Mouse (Mus musculus) heart, embryonic 16.5 days (tissue): ENCODE measurements around the gene Myzap. TPM values are rescaled to one million over a fixed set of nuclear protein-coding genes. Genes with fewer than 3 reads are reported as not detected.
"Not testable (repeated sequence)": the region's sequence is repeated elsewhere in the genome, so short reads cannot be mapped to it uniquely, and the experiment has no call there.

Experiments
- ATAC-seq: fragments of 200-750 bp; cut with Nextera tagmentation; replicated peaks from 2 replicates; pipeline ENCODE4 v1.8.0; 2017; ENCODE audit warnings: moderate number of reproducible peaks; ENCODE audit not compliant: insufficient read depth, low FRiP score; ENCODE audit errors: extremely low read depth
- H3K27ac ChIP-seq: fragments of 300-500 bp; sonication (generic); 2 replicates; pipeline ENCODE4 v1.5.1; 2014; ENCODE audit warnings: mild to moderate bottlenecking, low read length, control low read depth, moderate library complexity
- H3K27me3 ChIP-seq: fragments of 300-500 bp; sonication (generic); 2 replicates; pipeline ENCODE4 v1.6.1; 2014; ENCODE audit warnings: low read length, mixed read lengths; ENCODE audit not compliant: control insufficient read depth, insufficient read depth
- H3K36me3 ChIP-seq: fragments of 300-500 bp; sonication (generic); 2 replicates; pipeline ENCODE4 v1.6.1; 2014; ENCODE audit not compliant: control insufficient read depth, insufficient read depth
- H3K4me1 ChIP-seq: fragments of 300-500 bp; sonication (generic); 2 replicates; pipeline ENCODE4 v1.6.1; 2014; ENCODE audit warnings: low read length, mixed read lengths; ENCODE audit not compliant: control insufficient read depth, insufficient read depth
- H3K4me2 ChIP-seq: fragments of 300-500 bp; sonication (generic); 2 replicates; pipeline ENCODE4 v1.6.1; 2014; ENCODE audit warnings: low read depth, mild to moderate bottlenecking, control low read depth, low read length
- H3K4me3 ChIP-seq: fragments of 300-500 bp; sonication (generic); 2 replicates; pipeline ENCODE4 v1.5.1; 2014; ENCODE audit warnings: mild to moderate bottlenecking, control low read depth, low read length
- H3K9ac ChIP-seq: fragments of 300-500 bp; sonication (generic); 2 replicates; pipeline ENCODE4 v1.6.1; 2014; ENCODE audit warnings: low read length, control low read depth
- H3K9me3 ChIP-seq: fragments of 300-500 bp; sonication (generic); replicated peaks from 2 replicates; pipeline ENCODE4 v1.6.1; 2016; ENCODE audit warnings: low read length; ENCODE audit not compliant: control insufficient read depth
- WGBS: fragments of 180-500 bp; shearing (Covaris S2); extraction: QIAGEN DNeasy Blood & Tissue Kit; methylation state at CpG from one replicate; pipeline ENCODE4 v1.1.7; 2014; 5-methylcytosine and 5-hydroxymethylcytosine counted together
- polyA plus RNA-seq: library from polyadenylated mRNA; unstranded; fragments of >200 nt; fragmentation: Nextera tagmentation; extraction: Ambion mirVana; gene quantifications from 2 replicates; pipeline ENCODE4 v1.2.1, GENCODE M21; 2015

Myzap gene
- polyA plus RNA-seq, 1 experiment from 2014 or later: 183 TPM

DNA sequence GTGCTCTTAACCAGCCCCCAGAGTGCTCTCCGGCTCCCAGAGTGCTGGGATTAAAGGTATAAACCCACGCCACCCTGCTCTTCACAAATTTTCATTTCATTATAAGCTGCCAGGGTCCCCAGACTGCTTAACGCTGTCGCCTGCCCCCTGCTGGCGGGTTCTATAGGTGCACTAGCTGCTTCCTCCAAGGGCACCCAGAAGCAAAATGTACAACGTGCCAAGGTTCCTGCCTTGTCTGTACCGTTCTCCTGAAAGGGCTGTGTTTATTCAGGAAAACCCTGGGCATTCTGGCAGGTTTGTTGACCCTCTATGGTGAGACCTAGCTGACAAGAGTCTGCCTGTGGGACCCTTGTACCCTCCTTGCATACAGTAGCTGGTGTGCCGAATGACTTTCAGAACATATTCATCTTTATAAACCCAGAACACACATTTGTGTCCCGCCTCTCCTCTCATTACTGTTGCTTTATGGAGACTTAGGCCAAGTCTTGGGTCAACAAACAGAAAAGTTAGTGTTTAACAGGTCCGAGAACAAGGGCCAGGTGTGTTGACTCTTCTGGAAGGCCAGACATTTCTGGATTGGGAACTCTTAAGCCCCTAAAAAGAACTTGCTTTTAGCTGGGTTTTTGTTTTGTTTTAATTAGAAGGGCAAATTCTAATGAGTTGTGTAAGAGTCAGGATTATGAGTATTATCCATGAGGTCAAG, 32.8 kb upstream of the Myzap start:
- no peak overlapping the region for H3K4me2 ChIP-seq
- WGBS: 47% methylated on average over 10 of the region's 10 CpGs
- H3K9me3 ChIP-seq: no peaks in the 10 kb centered on the region
- H3K9ac ChIP-seq: no peak overlapping the region
- no peak overlapping the region for H3K4me3 ChIP-seq
- H3K36me3 ChIP-seq: 0 out of 2 replicates have a peak, but pooled peaks cover 2% of the 10 kb centered on the region
- H3K27ac ChIP-seq: no peak overlapping the region
- no peaks in the 10 kb centered on the region for H3K27me3 ChIP-seq
- peaks cover 27% of the 10 kb centered on the region for H3K4me1 ChIP-seq
- no peak for ATAC-seq

DNA sequence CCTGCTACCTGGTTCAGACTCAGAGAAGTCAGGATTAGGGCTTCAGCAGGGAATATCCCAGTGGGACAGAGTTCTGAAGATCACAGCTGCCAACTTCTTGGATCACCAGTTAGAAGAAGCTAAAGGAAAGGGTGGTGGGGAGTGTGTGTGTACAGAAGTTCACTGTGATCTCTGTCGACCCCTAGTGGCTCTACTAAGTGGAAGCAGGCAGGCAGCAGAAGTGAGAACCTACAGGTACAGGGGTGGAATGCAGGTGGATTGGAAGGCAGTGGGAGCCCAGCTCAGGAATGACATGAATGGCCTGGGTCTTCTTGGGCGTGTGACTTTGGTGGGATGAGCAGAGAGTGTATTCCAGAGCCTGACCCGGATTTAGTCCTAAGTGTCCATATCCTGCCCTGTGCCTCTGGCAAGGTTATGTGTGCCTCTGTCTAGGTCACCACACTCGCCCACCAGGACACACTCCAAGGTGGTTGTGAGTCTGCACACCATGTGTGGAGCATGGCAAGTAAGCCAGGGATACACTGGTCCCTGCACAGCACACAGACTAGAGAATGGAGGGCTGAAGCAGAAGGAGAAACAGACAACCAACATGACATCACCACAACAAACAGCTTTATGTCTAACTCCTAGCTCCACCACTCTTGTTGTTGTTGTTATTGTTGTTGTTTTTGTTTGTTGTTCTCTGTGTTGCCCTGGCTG, 31.9 kb upstream of the Myzap start:
- H3K9ac ChIP-seq: no peak overlapping the region
- H3K36me3 ChIP-seq: no peaks in the 10 kb centered on the region
- H3K27me3 ChIP-seq: no peaks in the 10 kb centered on the region
- no peak overlapping the region for H3K27ac ChIP-seq
- H3K4me2 ChIP-seq: no peak overlapping the region
- 36% methylated on average over 4 of the region's 4 CpGs for WGBS
- H3K4me1 ChIP-seq: peaks cover 25% of the 10 kb centered on the region
- no peaks in the 10 kb centered on the region for H3K9me3 ChIP-seq
- peak; percentile 53; the same call in 1 of the 2 replicates for ATAC-seq
- no peak overlapping the region for H3K4me3 ChIP-seq

DNA sequence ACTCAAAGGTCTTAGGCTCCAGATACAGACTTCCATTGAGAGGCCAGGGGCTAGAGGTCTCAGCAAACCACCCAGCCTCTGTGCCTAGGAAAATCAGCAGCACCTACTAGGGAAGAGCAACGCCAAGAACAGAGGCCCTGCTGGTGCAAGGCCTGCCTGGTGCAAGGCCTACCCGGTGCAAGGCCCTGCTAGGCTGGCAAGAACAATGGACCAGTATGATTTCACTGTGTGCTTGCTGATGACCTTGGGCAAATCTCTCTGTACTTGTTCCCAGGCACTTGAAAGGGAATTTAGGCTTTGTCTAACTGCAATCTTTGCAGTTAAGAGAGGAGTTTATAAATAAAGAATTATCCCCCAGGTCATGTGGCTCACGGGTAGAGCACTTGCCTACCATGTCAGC, 30.4 kb upstream of the Myzap start:
- H3K4me2 ChIP-seq: no peak overlapping the region
- H3K4me3 ChIP-seq: no peak overlapping the region
- ATAC-seq: peak; percentile 28; the same call in 1 of the 2 replicates
- H3K9ac ChIP-seq: peak overlapping the region; percentile 42; the same call in 1 of the 2 replicates
- no peaks in the 10 kb centered on the region for H3K27me3 ChIP-seq
- 44% methylated on average over 3 of the region's 3 CpGs for WGBS
- peak overlapping the region; percentile 72 for H3K27ac ChIP-seq
- H3K4me1 ChIP-seq: peaks cover 21% of the 10 kb centered on the region
- no peaks in the 10 kb centered on the region for H3K36me3 ChIP-seq
- no peaks in the 10 kb centered on the region for H3K9me3 ChIP-seq

DNA sequence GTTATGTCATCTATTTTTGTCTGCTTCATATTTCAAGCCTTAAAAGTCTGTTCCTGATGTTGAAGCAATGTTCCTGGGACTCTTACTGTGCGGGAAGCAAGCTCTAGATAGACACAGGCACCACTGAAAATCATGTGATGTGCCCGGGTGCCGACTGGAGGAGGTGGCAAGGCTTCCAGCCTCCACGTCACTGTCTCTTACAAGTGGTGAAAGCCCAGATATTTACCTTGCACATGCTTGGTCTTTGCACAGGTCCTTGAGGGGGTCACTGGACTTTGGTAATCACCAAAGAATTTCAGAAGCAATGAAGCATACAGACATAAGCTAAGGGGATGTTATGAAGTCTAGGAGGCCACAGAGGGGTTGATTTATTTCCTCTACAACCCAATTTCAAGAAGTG, 29.8 kb upstream of the Myzap start:
- 40% methylated on average over 4 of the region's 4 CpGs for WGBS
- peak overlapping the region; percentile 72 for H3K27ac ChIP-seq
- H3K27me3 ChIP-seq: no peaks in the 10 kb centered on the region
- no peak overlapping the region for H3K9ac ChIP-seq
- no peak overlapping the region for H3K4me2 ChIP-seq
- ATAC-seq: no peak
- H3K36me3 ChIP-seq: no peaks in the 10 kb centered on the region
- no peaks in the 10 kb centered on the region for H3K9me3 ChIP-seq
- peaks cover 21% of the 10 kb centered on the region for H3K4me1 ChIP-seq
- no peak overlapping the region for H3K4me3 ChIP-seq

DNA sequence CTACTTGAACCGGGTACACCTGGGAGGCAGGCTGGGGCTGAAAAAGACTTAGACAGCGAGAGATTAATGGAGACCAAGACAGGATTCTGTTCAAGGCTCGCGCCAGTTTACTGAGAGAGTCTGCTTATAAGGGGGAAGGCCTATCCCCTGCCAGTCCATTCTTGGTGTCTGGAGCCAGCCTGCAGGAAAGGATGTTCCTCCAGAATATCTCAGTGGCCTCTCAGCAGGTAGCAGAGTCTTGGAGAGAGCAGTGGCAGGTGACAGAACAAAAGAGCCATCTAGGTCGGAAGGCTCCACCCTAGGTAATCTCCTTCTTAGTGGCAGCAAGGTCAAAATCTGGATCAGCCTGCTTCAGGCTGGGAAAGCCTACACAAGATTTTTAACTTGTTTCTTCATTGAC, 28.0 kb upstream of the Myzap start:
- not testable (repeated sequence) for H3K27ac ChIP-seq, H3K4me3 ChIP-seq, H3K36me3 ChIP-seq, H3K4me2 ChIP-seq, H3K27me3 ChIP-seq, H3K9ac ChIP-seq, H3K9me3 ChIP-seq, ATAC-seq
- 85% methylated on average over 5 of the region's 5 CpGs for WGBS
- peaks cover 23% of the 10 kb centered on the region for H3K4me1 ChIP-seq

DNA sequence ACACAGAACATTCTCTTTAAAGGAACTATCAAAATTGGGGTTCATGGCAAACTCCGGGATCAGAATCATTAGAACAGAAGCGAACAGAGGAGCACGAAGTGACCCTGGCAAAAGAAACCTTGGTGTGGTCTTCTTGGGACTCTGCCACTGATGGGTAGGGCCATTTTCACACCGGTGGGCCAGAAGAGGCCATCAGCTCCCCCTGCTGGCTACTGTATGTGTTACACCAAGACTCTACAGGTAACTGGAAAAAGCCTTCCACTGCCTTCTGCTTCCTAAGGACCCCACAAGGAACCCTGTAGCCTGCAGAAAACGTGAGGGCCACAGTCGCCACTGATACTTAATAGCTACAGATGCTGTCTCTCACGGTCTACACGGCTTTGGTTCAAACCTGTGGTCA, 25.2 kb upstream of the Myzap start:
- Histone ChIP-seq H3K27ac (no peak overlapping the region), H3K36me3 (no peaks in the 10 kb centered on the region), H3K9ac (no peak overlapping the region), H3K4me1 (peaks cover 18% of the 10 kb centered on the region), H3K4me2 (no peak overlapping the region), H3K27me3 (no peaks in the 10 kb centered on the region), H3K9me3 (no peaks in the 10 kb centered on the region), H3K4me3 (no peak overlapping the region)
- WGBS: 42% methylated on average over 8 of the region's 8 CpGs
- no peak for ATAC-seq

DNA sequence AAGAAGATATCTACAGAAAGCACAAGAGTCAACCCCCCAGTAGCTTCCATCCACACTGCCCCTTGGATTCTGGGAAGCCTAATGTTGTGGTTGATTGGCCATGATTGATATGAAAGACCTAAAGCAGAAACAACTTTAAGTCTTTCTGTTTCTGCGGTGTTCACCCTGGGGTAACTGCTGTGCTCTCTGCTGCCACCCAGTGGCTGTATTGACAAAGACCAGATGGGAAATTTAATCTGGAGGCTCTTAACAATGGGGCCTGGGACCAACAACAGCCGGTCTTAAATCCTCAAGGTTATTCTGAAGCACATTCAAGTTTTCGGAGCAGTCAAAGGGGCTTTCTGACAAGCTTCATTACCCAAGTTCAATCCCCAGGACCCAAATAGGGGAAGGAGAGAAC, 24.0 kb upstream of the Myzap start:
- 6% methylated on average over 3 of the region's 3 CpGs for WGBS
- Histone ChIP-seq H3K27ac (no peak overlapping the region), H3K4me3 (no peak overlapping the region), H3K27me3 (no peaks in the 10 kb centered on the region), H3K4me1 (peaks cover 22% of the 10 kb centered on the region), H3K36me3 (no peaks in the 10 kb centered on the region), H3K9ac (no peak overlapping the region), H3K9me3 (no peaks in the 10 kb centered on the region), H3K4me2 (no peak overlapping the region)
- 0 out of 2 replicates have a peak, but pooled peaks have one; percentile 40 for ATAC-seq

DNA sequence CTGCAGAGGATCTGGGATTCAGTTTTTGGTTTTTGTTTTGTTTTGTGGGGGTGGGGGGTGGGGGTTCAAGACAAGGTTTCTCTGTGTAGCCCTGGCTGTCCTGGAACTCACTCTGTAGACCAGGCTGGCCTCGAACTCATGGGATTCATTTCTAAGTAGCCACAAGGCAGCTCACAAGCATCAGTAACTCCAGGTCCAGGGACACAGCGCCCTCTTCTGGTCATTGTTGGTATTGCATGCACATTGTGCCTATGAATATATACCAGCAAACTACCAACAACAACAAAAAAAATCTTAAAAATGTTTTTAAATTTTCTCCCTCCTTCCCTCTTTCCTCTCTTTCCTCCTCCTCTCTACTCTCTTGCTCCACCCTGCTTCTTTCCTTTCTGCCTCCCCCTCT, 22.5 kb upstream of the Myzap start:
- H3K27me3 ChIP-seq: no peaks in the 10 kb centered on the region
- H3K4me2 ChIP-seq: no peak overlapping the region
- no peak overlapping the region for H3K9ac ChIP-seq
- H3K36me3 ChIP-seq: no peaks in the 10 kb centered on the region
- no peak overlapping the region for H3K4me3 ChIP-seq
- H3K27ac ChIP-seq: no peak overlapping the region
- H3K9me3 ChIP-seq: no peaks in the 10 kb centered on the region
- no peak for ATAC-seq
- WGBS: 25% methylated on average over 2 of the region's 2 CpGs
- peaks cover 28% of the 10 kb centered on the region for H3K4me1 ChIP-seq

DNA sequence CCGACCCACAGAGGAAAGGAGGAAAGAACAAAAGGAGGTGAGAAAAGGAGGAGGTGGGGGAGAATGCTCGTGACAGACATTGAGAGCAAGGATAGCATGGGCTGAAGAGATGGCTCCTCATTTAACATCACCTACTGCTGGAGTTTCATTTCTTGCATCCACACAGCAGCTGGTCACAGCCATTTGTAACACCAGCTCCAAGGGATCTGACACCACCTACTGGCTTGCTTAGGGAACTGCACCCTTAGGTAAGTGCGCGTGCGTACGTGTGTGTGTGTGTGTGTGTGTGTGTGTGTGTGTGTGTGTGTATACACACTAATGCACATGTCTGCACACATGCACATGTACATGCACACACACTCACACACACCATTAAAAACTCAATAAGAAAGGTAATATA, 20.8 kb upstream of the Myzap start:
- peaks cover 43% of the 10 kb centered on the region for H3K4me1 ChIP-seq
- H3K36me3 ChIP-seq: no peaks in the 10 kb centered on the region
- no peak overlapping the region for H3K4me3 ChIP-seq
- no peak overlapping the region for H3K27ac ChIP-seq
- H3K27me3 ChIP-seq: no peaks in the 10 kb centered on the region
- H3K9me3 ChIP-seq: no peaks in the 10 kb centered on the region
- H3K9ac ChIP-seq: no peak overlapping the region
- no peak for ATAC-seq
- 73% methylated on average over 6 of the region's 6 CpGs for WGBS
- no peak overlapping the region for H3K4me2 ChIP-seq
